Mouse (Mus musculus): ENCODE measurements around the gene Mecp2. TPM values are rescaled to one million over a fixed set of nuclear protein-coding genes. Genes with fewer than 3 reads are reported as not detected.
"Not testable (repeated sequence)": the region's sequence is repeated elsewhere in the genome, so short reads cannot be mapped to it uniquely, and the experiment has no call there.

Mecp2 gene
- polyA plus RNA-seq (2012; rRNA removed) = 6.8 and 7.0 TPM in 2 replicates

- DNase-seq; H3K27me3 ChIP-seq (replicated peaks; ENCODE audit: control insufficient read depth, insufficient read depth, low read length); H3K36me3 ChIP-seq (ENCODE audit: control insufficient read depth, insufficient read depth, low read length); H3K4me1 ChIP-seq (ENCODE audit: control insufficient read depth, insufficient read depth, low read length); H3K4me3 ChIP-seq (ENCODE audit: insufficient read depth, low read depth, low read length); H3K27ac ChIP-seq (ENCODE audit: insufficient read depth, low read depth, low read length): not testable (repeated sequence)
- 32% methylated on average over 1 of the region's 1 CpGs for WGBS
Measured at GRCm38 (mm10) chrX:74135263-74135662, at the start of gene Mecp2. Gene Mecp2, minus strand, starts transcription at chrX:74135363.

GRCm38 (mm10) chrX:74176959-74177358 is 41.8 kb upstream of the Mecp2 start, which contains the start of gene Tktl1:
Gene Tktl1, plus strand, starts transcription at chrX:74177259.
- Histone ChIP-seq H3K27me3 (replicated peaks; ENCODE audit: control insufficient read depth, insufficient read depth, low read length) (no peaks in the 10 kb centered on the region), H3K4me3 (ENCODE audit: insufficient read depth, low read depth, low read length) (no peak within 1 kb of the TSS), H3K27ac (ENCODE audit: insufficient read depth, low read depth, low read length) (no peak within 1 kb of the TSS), H3K36me3 (ENCODE audit: control insufficient read depth, insufficient read depth, low read length) (no peaks in the 10 kb centered on the region), H3K4me1 (ENCODE audit: control insufficient read depth, insufficient read depth, low read length) (no peaks in the 10 kb centered on the region)
- WGBS = 93% methylated on average over 17 of the region's 17 CpGs
- DNase-seq = no peak
- no peak for TF ChIP-seq POLR2A (IDR thresholded peaks at IDR 0.05; ENCODE audit: low read depth, low read length)
- no peak for TF ChIP-seq CTCF (conservative IDR thresholded peaks at IDR 0.05; ENCODE audit: insufficient read depth, insufficient read length, low read depth, low read length)

- 96% methylated on average over 1 of the region's 1 CpGs for WGBS
- H3K27me3 ChIP-seq (replicated peaks; ENCODE audit: control insufficient read depth, insufficient read depth, low read length) = no peaks in the 10 kb centered on the region
- DNase-seq = no peak
- H3K4me1 ChIP-seq (ENCODE audit: control insufficient read depth, insufficient read depth, low read length) = no peaks in the 10 kb centered on the region
- TF ChIP-seq POLR2A (IDR thresholded peaks at IDR 0.05; ENCODE audit: low read depth, low read length) (no peak), CTCF (conservative IDR thresholded peaks at IDR 0.05; ENCODE audit: insufficient read depth, insufficient read length, low read depth, low read length) (no peak)
- no peak within 1 kb of the TSS for H3K27ac ChIP-seq (ENCODE audit: insufficient read depth, low read depth, low read length)
- no peak within 1 kb of the TSS for H3K4me3 ChIP-seq (ENCODE audit: insufficient read depth, low read depth, low read length)
- H3K36me3 ChIP-seq (ENCODE audit: control insufficient read depth, insufficient read depth, low read length) = no peaks in the 10 kb centered on the region
Measured at GRCm38 (mm10) chrX:74167738-74168137, 32.6 kb upstream of the Mecp2 start, which contains the start of gene Tex28. Gene Tex28, minus strand, starts transcription at chrX:74167838.

GRCm38 (mm10) chrX:74127164-74127563 is 8.0 kb downstream of the Mecp2 start, which contains the start of gene Opn1mw:
Gene Opn1mw, plus strand, starts transcription at chrX:74127464.
- no peaks in the 10 kb centered on the region for H3K4me1 ChIP-seq (ENCODE audit: control insufficient read depth, insufficient read depth, low read length)
- TF ChIP-seq CTCF (conservative IDR thresholded peaks at IDR 0.05; ENCODE audit: insufficient read depth, insufficient read length, low read depth, low read length) (no peak), POLR2A (IDR thresholded peaks at IDR 0.05; ENCODE audit: low read depth, low read length) (no peak)
- H3K36me3 ChIP-seq (ENCODE audit: control insufficient read depth, insufficient read depth, low read length) = no peaks in the 10 kb centered on the region
- no peak within 1 kb of the TSS for H3K4me3 ChIP-seq (ENCODE audit: insufficient read depth, low read depth, low read length)
- no peak within 1 kb of the TSS for H3K27ac ChIP-seq (ENCODE audit: insufficient read depth, low read depth, low read length)
- no peak for DNase-seq
- no peaks in the 10 kb centered on the region for H3K27me3 ChIP-seq (replicated peaks; ENCODE audit: control insufficient read depth, insufficient read depth, low read length)

- Histone ChIP-seq H3K4me1 (ENCODE audit: control insufficient read depth, insufficient read depth, low read length) (no peaks in the 10 kb centered on the region), H3K36me3 (ENCODE audit: control insufficient read depth, insufficient read depth, low read length) (no peaks in the 10 kb centered on the region), H3K4me3 (ENCODE audit: insufficient read depth, low read depth, low read length) (no peak overlapping the region), H3K27me3 (replicated peaks; ENCODE audit: control insufficient read depth, insufficient read depth, low read length) (no peaks in the 10 kb centered on the region), H3K27ac (ENCODE audit: insufficient read depth, low read depth, low read length) (no peak overlapping the region)
- peak; percentile 14 for DNase-seq
- WGBS = 75% methylated on average over 2 of the region's 2 CpGs
- TF ChIP-seq POLR2A (IDR thresholded peaks at IDR 0.05; ENCODE audit: low read depth, low read length) (no peak), CTCF (conservative IDR thresholded peaks at IDR 0.05; ENCODE audit: insufficient read depth, insufficient read length, low read depth, low read length) (0 out of 2 replicates have a peak, but pooled peaks have one; percentile 12)
Measured at GRCm38 (mm10) chrX:74124975-74125374, 10.2 kb downstream of the Mecp2 start.

- no peak for TF ChIP-seq POLR2A (IDR thresholded peaks at IDR 0.05; ENCODE audit: low read depth, low read length)
- TF ChIP-seq CTCF (conservative IDR thresholded peaks at IDR 0.05; ENCODE audit: insufficient read depth, insufficient read length, low read depth, low read length) = peak; percentile 60
- Histone ChIP-seq H3K36me3 (ENCODE audit: control insufficient read depth, insufficient read depth, low read length) (no peaks in the 10 kb centered on the region), H3K27ac (ENCODE audit: insufficient read depth, low read depth, low read length) (no peak overlapping the region), H3K4me1 (ENCODE audit: control insufficient read depth, insufficient read depth, low read length) (no peaks in the 10 kb centered on the region), H3K27me3 (replicated peaks; ENCODE audit: control insufficient read depth, insufficient read depth, low read length) (no peaks in the 10 kb centered on the region), H3K4me3 (ENCODE audit: insufficient read depth, low read depth, low read length) (peak overlapping the region; percentile 60)
- 1% methylated on average over 8 of the region's 10 CpGs for WGBS
- DNase-seq = peak; percentile 71
Measured at GRCm38 (mm10) chrX:74115511-74115910, 19.7 kb downstream of the Mecp2 start.

- Histone ChIP-seq H3K36me3 (ENCODE audit: control insufficient read depth, insufficient read depth, low read length) (no peaks in the 10 kb centered on the region), H3K27ac (ENCODE audit: insufficient read depth, low read depth, low read length) (no peak overlapping the region), H3K27me3 (replicated peaks; ENCODE audit: control insufficient read depth, insufficient read depth, low read length) (no peaks in the 10 kb centered on the region), H3K4me1 (ENCODE audit: control insufficient read depth, insufficient read depth, low read length) (no peaks in the 10 kb centered on the region), H3K4me3 (ENCODE audit: insufficient read depth, low read depth, low read length) (no peak overlapping the region)
- no peak for DNase-seq
- no peak for TF ChIP-seq CTCF (conservative IDR thresholded peaks at IDR 0.05; ENCODE audit: insufficient read depth, insufficient read length, low read depth, low read length)
- TF ChIP-seq POLR2A (IDR thresholded peaks at IDR 0.05; ENCODE audit: low read depth, low read length) = no peak
Measured at GRCm38 (mm10) chrX:74114036-74114435, 21.1 kb downstream of the Mecp2 start.

- Histone ChIP-seq H3K4me3 (ENCODE audit: insufficient read depth, low read depth, low read length) (no peak overlapping the region), H3K27me3 (replicated peaks; ENCODE audit: control insufficient read depth, insufficient read depth, low read length) (no peaks in the 10 kb centered on the region), H3K36me3 (ENCODE audit: control insufficient read depth, insufficient read depth, low read length) (no peaks in the 10 kb centered on the region), H3K4me1 (ENCODE audit: control insufficient read depth, insufficient read depth, low read length) (no peaks in the 10 kb centered on the region), H3K27ac (ENCODE audit: insufficient read depth, low read depth, low read length) (no peak overlapping the region)
- TF ChIP-seq CTCF (conservative IDR thresholded peaks at IDR 0.05; ENCODE audit: insufficient read depth, insufficient read length, low read depth, low read length) (no peak), POLR2A (IDR thresholded peaks at IDR 0.05; ENCODE audit: low read depth, low read length) (no peak)
- WGBS = 44% methylated on average over 3 of the region's 3 CpGs
- no peak for DNase-seq
Measured at GRCm38 (mm10) chrX:74108747-74109146, 26.4 kb downstream of the Mecp2 start.
